Mouse (Mus musculus): ENCODE measurements around the gene Umps.

GRCm38 (mm10) chr16:33979855-33980254 is 13.0 kb upstream of the Umps start:
- TF ChIP-seq POLR2A (IDR thresholded peaks at IDR 0.05; ENCODE audit: low read depth, low read length) (no peak), CTCF (IDR thresholded peaks at IDR 0.05; ENCODE audit: extremely low read depth, insufficient read length, insufficient replicate concordance, low read depth, low read length) (no peak)

Data from small intestine, adult 2 months (tissue).